Mouse (Mus musculus): ENCODE results near the gene Krt82. TPM values are rescaled to one million over a fixed set of nuclear protein-coding genes. Genes with fewer than 3 reads are reported as not detected.

The Krt82 gene
- polyA plus RNA-seq (2012; ENCODE audit: insufficient read depth, insufficient read length, low replicate concordance, missing spikeins), result not detected in 2 replicates

- Histone ChIP-seq H3K4me3 (ENCODE audit: insufficient read depth, low read depth, low read length) (no peak within 1 kb of the TSS), H3K27ac (ENCODE audit: insufficient read depth, low read depth, low read length) (no peak within 1 kb of the TSS), H3K4me1 (ENCODE audit: control insufficient read depth, insufficient read depth, low read length) (peaks cover 4% of the 10 kb centered on the region; the same call in 1 of the 2 replicates)
- WGBS, result 79% methylated on average over 7 of the region's 7 CpGs
- no peak for TF ChIP-seq CTCF (IDR thresholded peaks at IDR 0.05; ENCODE audit: insufficient read depth, low read depth, low read length)
- TF ChIP-seq POLR2A (IDR thresholded peaks at IDR 0.05; ENCODE audit: insufficient read depth, low read depth, low read length), result no peak
Observed at GRCm38 (mm10) chr15:101550567-101550966, at the start of gene Krt82. Krt82 (minus strand) TSS chr15:101550667.

- no peak overlapping the region for H3K27ac ChIP-seq (ENCODE audit: insufficient read depth, low read depth, low read length)
- WGBS, result 57% methylated on average over 6 of the region's 6 CpGs
- no peak for TF ChIP-seq CTCF (IDR thresholded peaks at IDR 0.05; ENCODE audit: insufficient read depth, low read depth, low read length)
- H3K4me1 ChIP-seq (ENCODE audit: control insufficient read depth, insufficient read depth, low read length), result no peaks in the 10 kb centered on the region
- H3K4me3 ChIP-seq (ENCODE audit: insufficient read depth, low read depth, low read length), result no peak overlapping the region
Observed at GRCm38 (mm10) chr15:101599123-101599522, 48.7 kb upstream of the Krt82 start.

- H3K4me3 ChIP-seq (ENCODE audit: insufficient read depth, low read depth, low read length), result no peak overlapping the region
- no peak for TF ChIP-seq POLR2A (IDR thresholded peaks at IDR 0.05; ENCODE audit: insufficient read depth, low read depth, low read length)
- no peak for TF ChIP-seq CTCF (IDR thresholded peaks at IDR 0.05; ENCODE audit: insufficient read depth, low read depth, low read length)
- WGBS, result 80% methylated on average over 10 of the region's 10 CpGs
- H3K4me1 ChIP-seq (ENCODE audit: control insufficient read depth, insufficient read depth, low read length), result no peaks in the 10 kb centered on the region
- H3K27ac ChIP-seq (ENCODE audit: insufficient read depth, low read depth, low read length), result no peak overlapping the region
Observed at GRCm38 (mm10) chr15:101588216-101588615, 37.7 kb upstream of the Krt82 start.

GRCm38 (mm10) chr15:101584456-101584855, 34.0 kb upstream of the Krt82 start:
- H3K4me3 ChIP-seq (ENCODE audit: insufficient read depth, low read depth, low read length), result no peak overlapping the region
- no peak for TF ChIP-seq POLR2A (IDR thresholded peaks at IDR 0.05; ENCODE audit: insufficient read depth, low read depth, low read length)
- no peak for TF ChIP-seq CTCF (IDR thresholded peaks at IDR 0.05; ENCODE audit: insufficient read depth, low read depth, low read length)
- 38% methylated on average over 2 of the region's 2 CpGs for WGBS
- H3K4me1 ChIP-seq (ENCODE audit: control insufficient read depth, insufficient read depth, low read length), result no peaks in the 10 kb centered on the region
- no peak overlapping the region for H3K27ac ChIP-seq (ENCODE audit: insufficient read depth, low read depth, low read length)

GRCm38 (mm10) chr15:101583211-101583965, 32.9 kb upstream of the Krt82 start:
- Histone ChIP-seq H3K27ac (ENCODE audit: insufficient read depth, low read depth, low read length) (no peak overlapping the region), H3K4me3 (ENCODE audit: insufficient read depth, low read depth, low read length) (no peak overlapping the region), H3K4me1 (ENCODE audit: control insufficient read depth, insufficient read depth, low read length) (no peaks in the 10 kb centered on the region)
- 74% methylated on average over 8 of the region's 8 CpGs for WGBS
- no peak for TF ChIP-seq CTCF (IDR thresholded peaks at IDR 0.05; ENCODE audit: insufficient read depth, low read depth, low read length)
- TF ChIP-seq POLR2A (IDR thresholded peaks at IDR 0.05; ENCODE audit: insufficient read depth, low read depth, low read length), result no peak

GRCm38 (mm10) chr15:101581701-101582100, 31.2 kb upstream of the Krt82 start:
- TF ChIP-seq CTCF (IDR thresholded peaks at IDR 0.05; ENCODE audit: insufficient read depth, low read depth, low read length), result no peak
- TF ChIP-seq POLR2A (IDR thresholded peaks at IDR 0.05; ENCODE audit: insufficient read depth, low read depth, low read length), result no peak
- no peak overlapping the region for H3K4me3 ChIP-seq (ENCODE audit: insufficient read depth, low read depth, low read length)
- no peaks in the 10 kb centered on the region for H3K4me1 ChIP-seq (ENCODE audit: control insufficient read depth, insufficient read depth, low read length)
- H3K27ac ChIP-seq (ENCODE audit: insufficient read depth, low read depth, low read length), result no peak overlapping the region
- WGBS, result 52% methylated on average over 3 of the region's 3 CpGs

GRCm38 (mm10) chr15:101575506-101575905, 25.0 kb upstream of the Krt82 start:
- no peak for TF ChIP-seq POLR2A (IDR thresholded peaks at IDR 0.05; ENCODE audit: insufficient read depth, low read depth, low read length)
- TF ChIP-seq CTCF (IDR thresholded peaks at IDR 0.05; ENCODE audit: insufficient read depth, low read depth, low read length), result no peak
- H3K27ac ChIP-seq (ENCODE audit: insufficient read depth, low read depth, low read length), result no peak overlapping the region
- no peak overlapping the region for H3K4me3 ChIP-seq (ENCODE audit: insufficient read depth, low read depth, low read length)
- 86% methylated on average over 5 of the region's 5 CpGs for WGBS
- no peaks in the 10 kb centered on the region for H3K4me1 ChIP-seq (ENCODE audit: control insufficient read depth, insufficient read depth, low read length)

GRCm38 (mm10) chr15:101573796-101574345, 23.4 kb upstream of the Krt82 start, which contains the start of gene Krt75:
Krt75 (minus strand) TSS chr15:101573904.
- TF ChIP-seq CTCF (IDR thresholded peaks at IDR 0.05; ENCODE audit: insufficient read depth, low read depth, low read length), result no peak
- TF ChIP-seq POLR2A (IDR thresholded peaks at IDR 0.05; ENCODE audit: insufficient read depth, low read depth, low read length), result no peak
- Histone ChIP-seq H3K27ac (ENCODE audit: insufficient read depth, low read depth, low read length) (no peak within 1 kb of the TSS), H3K4me3 (ENCODE audit: insufficient read depth, low read depth, low read length) (no peak within 1 kb of the TSS), H3K4me1 (ENCODE audit: control insufficient read depth, insufficient read depth, low read length) (no peaks in the 10 kb centered on the region)
- WGBS, result 70% methylated on average over 15 of the region's 15 CpGs

GRCm38 (mm10) chr15:101567780-101568179, 17.3 kb upstream of the Krt82 start:
- H3K4me3 ChIP-seq (ENCODE audit: insufficient read depth, low read depth, low read length), result no peak overlapping the region
- H3K27ac ChIP-seq (ENCODE audit: insufficient read depth, low read depth, low read length), result no peak overlapping the region
- no peaks in the 10 kb centered on the region for H3K4me1 ChIP-seq (ENCODE audit: control insufficient read depth, insufficient read depth, low read length)
- 60% methylated on average over 7 of the region's 7 CpGs for WGBS
- TF ChIP-seq CTCF (IDR thresholded peaks at IDR 0.05; ENCODE audit: insufficient read depth, low read depth, low read length) (no peak), POLR2A (IDR thresholded peaks at IDR 0.05; ENCODE audit: insufficient read depth, low read depth, low read length) (no peak)
